Mouse (Mus musculus) heart, adult 18-20 months (tissue): ENCODE measurements around the gene Rab37. TPM values are rescaled to one million over a fixed set of nuclear protein-coding genes. Genes with fewer than 3 reads are reported as not detected.
A peak's percentile ranks its signal among the peaks of the same experiment; 100 is the strongest.

ENCODE experiments used
- DNase-seq, 2 experiments: peaks; one replicate each; pipeline ENCODE4 v3.0.0; 2021 to 2022; ENCODE audit warnings: mixed read lengths in 1 of 2
- total RNA-seq, 2 experiments: library from RNA; stranded (reverse); gene quantifications; 2 replicates each; pipeline ENCODE4 v1.2.3; 2021

Rab37 gene
- total RNA-seq, 2 experiments from 2014 or later, result 0.50 to 1.2 TPM

DNA sequence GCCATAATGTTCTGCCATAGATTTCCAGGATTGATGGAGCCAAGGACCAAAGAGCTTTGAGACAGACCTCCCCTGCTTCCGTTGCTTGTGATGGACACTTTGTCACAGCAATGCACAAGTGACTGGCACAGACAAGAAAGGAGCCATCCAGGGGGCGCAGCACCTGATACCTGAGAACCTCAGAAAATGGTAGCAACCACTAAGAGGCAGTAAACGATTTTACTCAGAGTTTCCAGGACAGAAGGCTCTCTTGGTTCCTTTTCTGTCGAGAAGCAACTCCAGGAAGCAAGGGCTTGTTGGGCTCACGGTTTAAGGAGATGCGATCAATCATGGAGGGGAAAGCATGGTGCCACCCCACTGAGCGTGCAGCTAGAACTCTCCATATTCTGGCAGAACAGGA lies 5.0 kb upstream of the Rab37 start:
- DNase-seq, result no peak

GRCm38 (mm10) chr11:115089853-115090252 lies 1.4 kb upstream of the Rab37 start:
- no peak for DNase-seq

DNA sequence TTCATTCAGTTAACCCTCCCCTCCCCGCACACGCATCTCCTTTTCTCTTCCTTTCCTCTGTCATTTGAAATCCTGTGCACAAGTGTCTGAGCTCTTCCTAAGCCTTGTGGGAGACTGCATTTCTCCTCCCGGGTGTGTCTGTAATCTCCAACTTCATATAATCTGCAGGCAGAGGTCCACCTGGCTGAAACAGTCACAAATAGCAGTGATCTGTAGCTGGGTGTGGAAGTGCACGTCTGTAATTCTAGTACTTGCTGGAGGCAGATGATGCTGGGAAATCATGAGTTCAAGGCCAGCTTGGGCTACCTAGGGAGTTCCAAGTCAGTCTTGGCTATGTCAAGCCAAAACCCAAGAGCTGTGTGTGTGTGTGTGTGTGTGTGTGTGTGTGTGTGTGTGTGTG lies 909 bp downstream of the Rab37 start:
- DNase-seq, result no peak

- peak in 1 of 2 experiments; percentile 29 for DNase-seq
Observed at GRCm38 (mm10) chr11:115098203-115098932, 7.1 kb downstream of the Rab37 start.

DNA sequence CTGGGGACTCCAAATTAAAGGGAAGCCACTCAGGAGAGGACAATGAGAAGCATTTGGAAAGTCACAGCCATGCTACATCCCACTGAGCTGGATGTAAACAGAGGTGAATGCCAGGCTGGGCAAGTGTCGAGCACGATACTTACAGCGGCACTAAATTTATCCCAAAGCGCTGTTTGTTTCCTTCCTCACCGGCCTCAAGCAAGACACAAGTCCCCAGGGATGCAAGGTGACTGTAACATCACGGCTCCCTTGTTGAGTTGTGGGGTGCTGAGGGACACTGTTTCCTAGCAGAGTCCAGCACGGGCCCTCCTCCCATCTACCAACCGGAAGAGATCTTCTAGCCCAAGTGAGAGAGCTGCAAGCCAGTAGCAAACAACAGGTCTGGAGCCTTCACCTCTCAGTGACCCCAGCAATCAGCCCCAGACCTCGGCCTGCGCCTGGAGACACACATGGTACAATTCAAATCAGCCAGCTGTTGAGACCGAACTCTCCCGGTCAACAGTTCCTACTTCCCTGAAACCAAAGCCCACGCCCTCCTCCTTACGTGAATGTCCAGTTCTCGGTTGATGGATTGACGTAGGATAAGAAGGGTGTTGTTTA lies 8.1 kb downstream of the Rab37 start:
- DNase-seq, result no peak

GRCm38 (mm10) chr11:115100032-115100621 lies 8.9 kb downstream of the Rab37 start:
- DNase-seq, result no peak

DNA sequence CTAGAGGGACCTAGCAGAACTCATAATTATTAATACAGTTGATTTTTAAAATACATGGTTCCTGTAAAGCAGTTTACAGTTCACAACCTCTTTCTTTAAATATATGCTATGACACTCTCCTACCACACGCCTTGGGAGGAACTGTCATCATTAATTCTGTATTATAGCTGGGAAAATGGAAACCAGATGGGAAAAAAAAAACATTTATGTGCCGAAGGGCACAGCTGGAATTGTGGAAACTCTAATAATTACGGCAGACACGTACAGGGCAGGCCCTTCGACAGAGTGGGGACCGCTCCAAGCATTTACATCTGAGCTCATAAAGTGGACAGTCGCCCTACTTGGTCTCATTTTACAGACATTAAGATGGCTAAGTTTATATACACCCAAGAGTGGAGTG lies 9.5 kb downstream of the Rab37 start:
- DNase-seq, result no peak

DNA sequence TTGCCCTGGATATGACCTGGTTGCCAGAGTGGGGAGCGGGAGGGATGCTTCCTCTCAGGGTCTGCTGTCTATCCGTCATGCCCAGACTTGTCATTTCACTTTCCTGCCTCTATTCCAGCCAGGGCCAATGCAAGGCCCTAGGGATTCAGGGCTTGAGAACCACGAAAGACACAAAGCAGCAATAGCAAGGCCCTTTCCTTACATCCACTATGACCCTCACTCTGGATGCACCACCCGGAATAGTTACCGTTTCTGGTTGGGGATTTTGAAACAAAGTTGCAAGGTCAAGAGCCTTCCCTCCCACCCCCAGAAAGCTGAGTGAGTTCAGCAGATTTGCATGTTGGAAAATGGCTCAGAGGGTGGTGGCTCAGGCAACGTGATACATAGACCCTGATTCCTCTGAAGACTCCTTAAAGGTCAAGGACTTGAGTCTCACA lies 10.4 kb downstream of the Rab37 start:
- no peak for DNase-seq

DNA sequence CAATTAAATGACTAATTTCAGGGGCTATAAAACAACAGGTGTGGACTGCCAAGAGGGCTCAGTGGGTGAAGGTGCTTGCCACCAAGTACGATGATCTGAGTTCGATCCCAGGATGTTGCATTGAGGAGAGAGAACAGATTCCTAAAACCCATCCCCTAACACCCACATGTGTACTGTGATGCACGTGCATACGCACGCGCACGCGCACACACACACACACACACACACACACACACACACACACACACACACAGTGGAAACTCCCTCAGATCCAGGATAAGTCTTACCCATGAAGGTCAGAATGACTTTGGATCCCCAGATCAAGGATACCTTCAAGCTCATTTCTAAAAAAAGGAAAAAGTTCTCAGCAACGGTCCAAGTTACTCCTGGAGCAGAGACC lies 10.9 kb downstream of the Rab37 start:
- no peak for DNase-seq

GRCm38 (mm10) chr11:115103470-115104413 lies 12.5 kb downstream of the Rab37 start:
- no peak for DNase-seq

DNA sequence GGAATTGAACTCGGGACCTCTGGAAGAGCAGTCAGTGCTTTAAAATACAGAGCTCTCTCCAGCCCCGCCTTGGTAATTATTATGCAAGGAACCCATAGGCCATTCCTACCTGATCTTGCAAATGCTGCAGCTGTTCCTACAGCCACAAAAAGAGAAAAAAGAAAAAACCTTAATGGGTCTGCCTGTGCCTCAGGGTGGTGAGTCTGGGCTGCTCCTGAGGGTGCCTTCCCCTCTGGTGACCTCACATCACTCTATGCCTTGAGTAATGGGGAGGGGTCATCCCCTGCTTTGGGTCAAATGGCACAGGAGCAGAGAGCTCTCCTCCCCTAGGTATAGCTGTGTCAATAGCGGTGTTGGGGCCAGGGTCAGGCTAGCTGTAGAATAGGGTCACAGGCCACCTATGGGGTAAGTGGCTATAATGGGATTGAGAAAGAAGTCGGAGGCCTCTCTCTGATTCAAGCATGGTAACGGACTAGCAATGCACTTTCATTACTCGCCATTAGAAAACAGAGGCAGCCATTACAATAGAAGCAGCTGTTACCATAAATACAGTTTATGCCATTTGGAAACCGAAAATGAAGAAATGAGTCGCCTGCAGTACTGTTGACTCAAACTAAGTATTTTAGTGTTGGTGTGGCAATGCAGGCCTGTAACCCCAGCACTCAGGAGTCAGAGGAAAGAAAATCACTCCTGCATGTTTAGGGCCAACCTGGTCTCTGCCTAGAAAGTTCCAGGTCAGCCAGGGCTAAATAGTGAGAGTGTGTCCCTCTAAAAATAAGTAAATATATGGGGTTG lies 13.7 kb downstream of the Rab37 start:
- no peak for DNase-seq

DNA sequence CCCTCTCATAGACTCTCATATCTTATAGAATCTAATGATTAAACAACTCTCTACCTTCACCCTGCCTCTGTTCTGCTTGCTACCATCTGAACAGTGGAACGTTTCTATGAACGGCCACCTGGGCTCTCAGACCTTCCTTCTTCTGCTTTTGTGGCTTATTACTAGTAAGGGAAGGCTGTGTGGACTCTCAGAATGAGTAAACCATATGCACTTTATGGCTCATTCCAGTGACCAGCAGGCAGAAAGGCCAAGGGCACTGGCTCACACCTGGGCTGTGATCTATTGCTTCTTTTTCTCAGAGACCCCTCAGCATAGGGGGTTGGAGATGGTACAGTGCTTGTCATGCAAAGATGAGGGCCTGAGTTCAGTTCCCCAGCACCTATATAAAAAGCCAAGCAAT lies 15.4 kb downstream of the Rab37 start:
- DNase-seq, result no peak

DNA sequence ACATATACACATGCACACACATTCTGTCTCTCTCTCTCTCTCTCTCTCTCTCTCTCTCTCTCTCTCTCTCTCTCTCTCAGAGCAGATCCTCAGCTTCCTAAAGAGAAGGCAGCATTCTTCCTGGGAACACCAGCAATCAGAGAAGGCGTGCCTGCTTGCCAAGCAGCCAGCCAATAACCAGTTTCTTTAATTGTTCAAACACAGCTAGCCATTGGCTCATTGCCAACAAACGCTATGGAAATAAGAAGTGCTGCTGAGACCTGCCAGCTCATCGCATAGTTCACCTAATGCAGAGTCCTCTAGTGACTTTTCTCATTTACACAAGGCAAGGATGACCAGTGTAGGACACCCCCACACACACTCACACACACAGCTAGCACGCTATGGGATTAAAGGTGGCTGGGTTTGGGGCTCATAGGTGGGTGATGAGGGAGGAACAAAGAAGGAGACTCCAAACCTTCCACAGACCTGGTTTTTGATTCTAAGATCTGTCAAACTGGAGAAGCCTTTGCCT lies 16.2 kb downstream of the Rab37 start:
- no peak for DNase-seq

GRCm38 (mm10) chr11:115108176-115108575 lies 16.9 kb downstream of the Rab37 start:
- no peak for DNase-seq

DNA sequence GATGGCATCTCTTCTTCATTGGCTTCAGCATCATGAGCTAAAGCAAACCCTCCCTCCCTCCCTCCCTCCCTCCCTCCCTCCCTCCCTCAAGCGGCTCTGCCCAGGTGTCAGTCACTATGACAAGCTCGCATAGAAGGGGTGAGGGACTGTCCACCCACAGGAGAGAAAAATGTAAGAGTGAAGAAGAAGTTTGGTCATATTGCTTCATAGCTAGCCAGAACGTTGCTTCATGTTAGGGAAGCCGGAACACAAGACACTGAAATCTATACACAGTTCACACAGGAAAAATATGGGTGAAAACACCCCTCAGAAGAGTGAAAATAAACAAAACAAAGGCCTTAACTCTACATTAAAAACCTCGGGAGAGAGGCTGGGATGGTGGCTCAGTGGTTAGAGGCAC lies 19.0 kb downstream of the Rab37 start:
- no peak for DNase-seq

GRCm38 (mm10) chr11:115112196-115112595 lies 21.0 kb downstream of the Rab37 start:
- no peak for DNase-seq

GRCm38 (mm10) chr11:115119409-115119808 lies 28.2 kb downstream of the Rab37 start:
- DNase-seq, result no peak

- DNase-seq, result no peak
Observed at GRCm38 (mm10) chr11:115128483-115128882, 37.3 kb downstream of the Rab37 start.

DNA sequence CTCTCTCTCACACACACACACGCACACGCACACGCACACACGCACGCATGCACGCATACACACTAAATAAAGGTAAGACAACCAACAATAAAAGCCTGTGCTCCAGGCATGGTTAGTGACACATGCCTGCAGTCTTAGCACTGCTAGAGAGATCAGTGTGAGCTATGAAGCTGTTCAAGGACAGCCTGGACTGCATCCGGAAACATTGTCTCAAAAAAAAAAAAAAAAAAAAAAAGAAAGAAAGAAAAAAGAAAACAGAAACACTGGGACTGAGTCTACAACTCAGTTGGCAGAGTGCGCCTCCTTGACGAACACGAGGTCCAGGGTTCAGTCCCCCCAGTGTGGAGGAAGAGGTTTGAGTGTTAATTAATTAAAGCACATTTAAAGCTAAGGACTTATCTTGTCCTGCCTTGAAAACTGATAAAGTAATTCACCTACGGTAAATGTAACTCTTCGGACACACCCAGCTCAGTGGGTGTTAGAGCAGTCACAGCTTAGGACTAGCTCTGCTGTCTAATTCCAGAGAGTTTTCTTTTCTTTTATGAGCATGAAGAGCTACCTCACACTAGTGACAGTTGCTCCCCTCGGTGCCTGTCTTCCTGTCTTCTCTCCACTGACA lies 38.4 kb downstream of the Rab37 start:
- no peak for DNase-seq

GRCm38 (mm10) chr11:115131768-115132381 lies 40.6 kb downstream of the Rab37 start:
- DNase-seq, result no peak
